In the genomic region with DNA sequence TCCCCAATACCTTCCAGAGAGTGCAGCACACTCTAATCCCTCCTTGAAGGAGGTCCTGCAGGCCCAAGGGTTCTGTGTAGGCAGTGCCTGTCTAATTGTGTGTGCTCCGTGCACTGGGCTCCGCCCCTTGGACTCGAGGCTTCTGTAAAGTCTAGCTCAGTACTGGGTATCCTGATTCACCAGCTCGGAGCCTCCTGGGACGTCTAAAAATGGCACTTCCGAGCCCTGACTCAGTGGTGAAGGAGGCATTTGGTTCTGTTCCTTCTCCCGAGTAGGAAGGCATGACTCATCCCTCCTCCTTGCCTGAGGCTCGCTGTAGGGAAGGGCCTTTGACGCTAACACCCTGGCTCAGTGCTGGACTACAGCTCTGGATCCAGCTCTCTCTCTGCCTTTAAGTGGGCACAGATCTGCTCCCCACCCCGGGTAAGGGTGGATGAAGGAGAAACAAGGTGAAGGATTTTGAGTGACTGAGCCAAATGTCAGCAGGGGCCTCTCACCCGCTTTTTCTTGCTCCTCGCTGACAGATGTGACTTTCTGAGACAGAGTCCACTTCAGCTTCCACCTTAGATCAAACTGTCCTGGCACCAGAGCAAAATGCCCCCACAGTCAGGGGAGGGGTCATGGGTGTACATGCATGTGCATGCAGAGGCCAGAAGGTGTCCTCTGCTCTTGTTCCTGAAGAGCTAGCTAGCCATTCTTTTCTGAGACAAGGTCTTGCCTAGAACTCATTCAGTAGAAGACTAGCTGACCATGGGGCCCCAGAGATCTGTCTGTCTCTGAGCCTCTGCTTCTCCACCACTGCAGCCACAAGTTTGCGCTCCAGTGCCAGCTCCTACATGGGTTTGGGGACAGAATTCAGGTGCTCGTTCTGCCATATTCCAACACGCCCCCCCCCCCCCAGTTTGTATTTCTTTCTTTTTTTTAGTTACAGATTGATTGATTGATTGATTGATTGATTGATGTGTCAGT, we compare ENCODE assay signal across 8 mouse cellular contexts.
A peak's percentile ranks its signal among the peaks of the same experiment; 100 is the strongest.
DNase-seq lines count a peak whose midpoint lies in the region; ATAC-seq and TF ChIP-seq lines count a peak whose summit lies in the region.
"Had no signal": no experiment of that assay in that cellular context is flagged by ENCODE, and none has a peak within 500 bp of the region (broad histone marks: within the 10 kb centered on the region; RNA-seq: fewer than 3 reads in every experiment).

No protein-coding gene starts in this region.

- H3K4me1 ChIP-seq in cerebellum, adult 2 months (ENCODE audit: control insufficient read depth, insufficient read depth, low read length), result peaks cover 23% of the 10 kb centered on the region
- 0 out of 2 replicates have a peak, but pooled peaks cover 7% of the 10 kb centered on the region for H3K4me1 ChIP-seq in kidney, postnatal 0 days (replicated peaks; ENCODE audit: insufficient read depth, low read length)
- H3K4me1 ChIP-seq in lung, embryonic 16.5 days (replicated peaks; ENCODE audit: control insufficient read depth, insufficient read depth, low read length), result no peaks in the 10 kb centered on the region
- H3K4me1 ChIP-seq in stomach, embryonic 16.5 days (ENCODE audit: control insufficient read depth, insufficient read depth, low read length), result peaks cover 4% of the 10 kb centered on the region; the same call in 1 of the 2 replicates

- no peak overlapping the region for H3K4me2 ChIP-seq in kidney, postnatal 0 days (ENCODE audit: low read length)
- H3K4me2 ChIP-seq in lung, embryonic 16.5 days (ENCODE audit: low read depth, low read length), result peak overlapping the region; percentile 21; the same call in 1 of the 2 replicates
- H3K4me2 ChIP-seq in stomach, embryonic 16.5 days (ENCODE audit: low read depth, low read length), result peak overlapping the region; percentile 10; the same call in 1 of the 2 replicates
- H3K4me2 ChIP-seq: hindbrain, embryonic 15.5 days had no signal

- no peak overlapping the region for H3K27ac ChIP-seq in cerebellum, adult 2 months (ENCODE audit: insufficient read depth, low read length)
- H3K27ac ChIP-seq in kidney, postnatal 0 days, result no peak overlapping the region
- no peak overlapping the region for H3K27ac ChIP-seq in lung, embryonic 16.5 days (ENCODE audit: low read length)
- H3K27ac ChIP-seq in stomach, embryonic 16.5 days (ENCODE audit: low read length), result 0 out of 2 replicates have a peak overlapping the region, but pooled peaks have one; percentile 12
- H3K27ac ChIP-seq: hindbrain, embryonic 15.5 days had no signal

- peak; percentile 9 to 41 for DNase-seq in spleen, postnatal 4 days (ENCODE audit: low spot score in 2 of 2)
- no peak for DNase-seq in spleen, postnatal 36 days (ENCODE audit: low spot score in 2 of 2)
- peak; percentile 66 to 84 for DNase-seq in cerebellum, adult 2 months
- peak; percentile 38 for DNase-seq in gastrocnemius, postnatal 14 days
- DNase-seq in kidney, postnatal 0 days (ENCODE audit: low spot score), result no peak

- intact Hi-C loops in gastrocnemius, postnatal 14 days (cut with DNase I; ENCODE audit: low total_unique reads), result no loop called here

- H3K9me3 ChIP-seq in kidney, postnatal 0 days (replicated peaks; ENCODE audit: low read length), result no peaks in the 10 kb centered on the region
- no peaks in the 10 kb centered on the region for H3K9me3 ChIP-seq in lung, embryonic 16.5 days (ENCODE audit: control insufficient read depth, low read length)
- no peaks in the 10 kb centered on the region for H3K9me3 ChIP-seq in stomach, embryonic 16.5 days (replicated peaks; ENCODE audit: control insufficient read depth, low read length)
- H3K9me3 ChIP-seq: hindbrain, embryonic 15.5 days had no signal

- no peak for TF ChIP-seq CTCF in cerebellum, adult 2 months (IDR thresholded peaks at IDR 0.05; ENCODE audit: borderline replicate concordance, insufficient read depth, low read depth, low read length)
- no peak for TF ChIP-seq CTCF in kidney, postnatal 0 days (IDR thresholded peaks at IDR 0.05; ENCODE audit: low read depth)

- 0 out of 2 replicates have a peak, but pooled peaks have one; percentile 27 for ATAC-seq in kidney, postnatal 0 days (replicated peaks; ENCODE audit: low FRiP score, low read depth)
- peak; percentile 42 for ATAC-seq in lung, embryonic 16.5 days (ENCODE audit: low read depth)
- peak; percentile 85; the same call in 1 of the 2 replicates for ATAC-seq in stomach, embryonic 16.5 days (ENCODE audit: insufficient read depth, low FRiP score)

- WGBS in cerebellum, adult 2 months, result 32% methylated on average over 15 of the region's 15 CpGs
- WGBS in kidney, postnatal 0 days, result 44% methylated on average over 15 of the region's 15 CpGs
- 39% methylated on average over 15 of the region's 15 CpGs for WGBS in lung, embryonic 16.5 days
- 42% methylated on average over 15 of the region's 15 CpGs for WGBS in stomach, embryonic 16.5 days

- no peak overlapping the region for H3K9ac ChIP-seq in kidney, postnatal 0 days (ENCODE audit: low read depth, low read length)
- no peak overlapping the region for H3K9ac ChIP-seq in lung, embryonic 16.5 days (ENCODE audit: low read length)
- H3K9ac ChIP-seq in stomach, embryonic 16.5 days (ENCODE audit: low read length), result no peak overlapping the region; the same call in 1 of the 2 replicates
- H3K9ac ChIP-seq: hindbrain, embryonic 15.5 days had no signal

- no peak overlapping the region for H3K4me3 ChIP-seq in cerebellum, adult 2 months (replicated peaks; ENCODE audit: insufficient read depth, low read depth, low read length)
- no peak overlapping the region for H3K4me3 ChIP-seq in kidney, postnatal 0 days (replicated peaks; ENCODE audit: low read depth, low read length)
- no peak overlapping the region for H3K4me3 ChIP-seq in lung, embryonic 16.5 days (ENCODE audit: low read length)
- H3K4me3 ChIP-seq in stomach, embryonic 16.5 days (replicated peaks; ENCODE audit: low read length), result no peak overlapping the region
- H3K4me3 ChIP-seq: hindbrain, embryonic 15.5 days had no signal

- no peaks in the 10 kb centered on the region for H3K36me3 ChIP-seq in kidney, postnatal 0 days (ENCODE audit: insufficient read depth, low read length)
- no peaks in the 10 kb centered on the region for H3K36me3 ChIP-seq in lung, embryonic 16.5 days (ENCODE audit: control insufficient read depth, insufficient read depth, low read length)
- no peaks in the 10 kb centered on the region for H3K36me3 ChIP-seq in stomach, embryonic 16.5 days (ENCODE audit: control insufficient read depth, insufficient read depth, low read length)
- H3K36me3 ChIP-seq: hindbrain, embryonic 15.5 days had no signal

- no peaks in the 10 kb centered on the region for H3K27me3 ChIP-seq in cerebellum, adult 2 months (ENCODE audit: control insufficient read depth, insufficient read depth, low read length)
- no peaks in the 10 kb centered on the region for H3K27me3 ChIP-seq in kidney, postnatal 0 days (ENCODE audit: insufficient read depth, low read length)
- no peaks in the 10 kb centered on the region for H3K27me3 ChIP-seq in lung, embryonic 16.5 days (ENCODE audit: control insufficient read depth, insufficient read depth, low read depth, low read length)
- H3K27me3 ChIP-seq in stomach, embryonic 16.5 days (ENCODE audit: control insufficient read depth, insufficient read depth, low read length), result no peaks in the 10 kb centered on the region
- H3K27me3 ChIP-seq: hindbrain, embryonic 15.5 days had no signal

- no peak for TF ChIP-seq POLR2A in cerebellum, adult 2 months (IDR thresholded peaks at IDR 0.05; ENCODE audit: borderline replicate concordance, insufficient read depth, low read length)

Comparison
In these comparisons a context has a peak if more than half of its experiments do, and no peak if none do; other contexts are left out.
1. DNase-seq: peak in spleen, postnatal 4 days (2 of 2), cerebellum, adult 2 months (2 of 2) and gastrocnemius, postnatal 14 days (single experiment); none in spleen, postnatal 36 days (0 of 2) and kidney, postnatal 0 days (single experiment).
2. ATAC-seq: peak in every context shown above with its lines; median percentile 85 in stomach, embryonic 16.5 days; 42 in lung, embryonic 16.5 days; 27 in kidney, postnatal 0 days.